ENCODE assay signal across 8 mouse cellular contexts in genomic region chr8:124020439-124021236, GRCm38 (mm10). TPM values are rescaled to one million over a fixed set of nuclear protein-coding genes. Genes with fewer than 3 reads are reported as not detected.
DNase-seq lines count a peak whose midpoint lies in the region; ATAC-seq lines count a peak whose summit lies in the region.

No protein-coding gene starts in this region.

- peak overlapping the region; percentile 72 for H3K4me2 ChIP-seq in neural tube, embryonic 13.5 days

- H3K9ac ChIP-seq in neural tube, embryonic 13.5 days, result peak overlapping the region; percentile 84

- 1% methylated on average over 55 of the region's 87 CpGs for WGBS in neural tube, embryonic 13.5 days

- peaks cover 35% of the 10 kb centered on the region for H3K4me1 ChIP-seq in neural tube, embryonic 13.5 days (replicated peaks)

- peaks cover 15% of the 10 kb centered on the region for H3K36me3 ChIP-seq in neural tube, embryonic 13.5 days

- H3K27me3 ChIP-seq in neural tube, embryonic 13.5 days, result no peaks in the 10 kb centered on the region

- peak overlapping the region; percentile 65 for H3K4me3 ChIP-seq in neural tube, embryonic 13.5 days

- intact Hi-C loops in gastrocnemius, postnatal 14 days (cut with DNase I; ENCODE audit: low total_unique reads), result no loop called here

- ATAC-seq in neural tube, embryonic 13.5 days (ENCODE audit: low read depth), result peak; percentile 90

- H3K27ac ChIP-seq in neural tube, embryonic 13.5 days (replicated peaks), result peak overlapping the region; percentile 93

- DNase-seq in layer of hippocampus, adult 11-12 months (ENCODE audit: low spot score), result peak; percentile 10
- DNase-seq in layer of hippocampus, adult 8-10 months (ENCODE audit: low spot score in 2 of 2), result no peak
- DNase-seq in cerebellum, postnatal 10 days, result peak; percentile 80 to 86
- DNase-seq in gastrocnemius, postnatal 14 days, result peak; percentile 60
- DNase-seq in kidney, adult 18-20 months, result peak; percentile 62
- DNase-seq in lung, adult 18-20 months, result peak; percentile 41 to 44
- peak; percentile 36 to 47 for DNase-seq in thymus, adult 18-20 months

- no peaks in the 10 kb centered on the region for H3K9me3 ChIP-seq in neural tube, embryonic 13.5 days

RNA-seq across cellular contexts. Expression of gene Taf5l, which starts 0.6 kb away (rescaled TPM):
- 10 to 100 TPM; 20.2 to 22.4 (median 21.2) TPM for total RNA-seq in layer of hippocampus, adult 8-10 months (2022)
- total RNA-seq in gastrocnemius, postnatal 14 days (2021), result 10 to 100 TPM; 11.3 to 12.6 TPM
- polyA plus RNA-seq in neural tube, embryonic 13.5 days (2015; fragmentation: Nextera tagmentation; extraction: Ambion mirVana), result 24.1 and 27.3 TPM in 2 replicates

RNA-seq across cellular contexts. Expression of gene Urb2, which starts 0.7 kb away (rescaled TPM):
- 10 to 100 TPM; 11.1 to 13.8 (median 12.6) TPM for total RNA-seq in layer of hippocampus, adult 8-10 months (2022)
- 1 to 10 TPM; 6.0 to 8.7 TPM for total RNA-seq in gastrocnemius, postnatal 14 days (2021)
- 3.6 and 3.8 TPM in 2 replicates for polyA plus RNA-seq in neural tube, embryonic 13.5 days (2015; fragmentation: Nextera tagmentation; extraction: Ambion mirVana)

RNA-seq across cellular contexts. Expression of gene Abcb10, which starts 37.7 kb away (rescaled TPM):
- total RNA-seq in layer of hippocampus, adult 8-10 months (2022), result 10 to 100 TPM; 17.6 to 20.3 (median 18.6) TPM
- 10 to 100 TPM; 12.1 to 13.0 TPM for total RNA-seq in gastrocnemius, postnatal 14 days (2021)
- 12.4 and 13.4 TPM in 2 replicates for polyA plus RNA-seq in neural tube, embryonic 13.5 days (2015; fragmentation: Nextera tagmentation; extraction: Ambion mirVana)

Comparison
In these comparisons a context has a peak if more than half of its experiments do, and no peak if none do; other contexts are left out.
1. DNase-seq: peak in layer of hippocampus, adult 11-12 months (single experiment), cerebellum, postnatal 10 days (2 of 2), gastrocnemius, postnatal 14 days (single experiment), kidney, adult 18-20 months (single experiment), lung, adult 18-20 months (2 of 2) and thymus, adult 18-20 months (2 of 2); none in layer of hippocampus, adult 8-10 months (0 of 2).